Mouse (Mus musculus) ovary, adult 18-20 months (tissue): ENCODE results near the gene 1700024G13Rik.
"Not testable (repeated sequence)": the region's sequence is repeated elsewhere in the genome, so short reads cannot be mapped to it uniquely, and the experiment has no call there.

Source experiments
- DNase-seq: peaks from one replicate; pipeline ENCODE4 v3.0.0; 2022; ENCODE audit warnings: low spot score, mixed read lengths

Gene 1700024G13Rik

DNA sequence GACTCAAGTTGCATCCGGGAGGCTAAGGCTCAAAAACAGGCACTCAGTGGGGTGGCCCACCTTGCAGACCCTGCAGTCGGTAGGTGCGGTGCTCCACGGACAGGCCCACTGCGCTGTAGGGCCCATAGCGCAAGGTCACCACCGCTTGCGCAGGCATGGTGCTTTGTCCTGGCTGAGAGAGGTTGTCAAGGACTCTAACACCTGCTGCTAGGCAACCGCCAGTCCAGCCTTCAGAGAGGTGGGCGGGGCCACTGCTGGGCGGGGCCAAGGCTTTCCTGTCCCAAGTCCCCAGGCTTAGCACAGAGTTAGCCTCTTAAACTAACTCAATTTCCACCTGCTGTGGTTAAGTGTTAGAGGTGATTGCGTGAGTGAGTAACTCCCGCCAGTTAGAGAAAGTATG, at the start of gene 1700024G13Rik:
Gene 1700024G13Rik, minus strand, starts transcription at position 196 of the 400 bp plus-strand sequence.
- peak; percentile 45 for DNase-seq

DNA sequence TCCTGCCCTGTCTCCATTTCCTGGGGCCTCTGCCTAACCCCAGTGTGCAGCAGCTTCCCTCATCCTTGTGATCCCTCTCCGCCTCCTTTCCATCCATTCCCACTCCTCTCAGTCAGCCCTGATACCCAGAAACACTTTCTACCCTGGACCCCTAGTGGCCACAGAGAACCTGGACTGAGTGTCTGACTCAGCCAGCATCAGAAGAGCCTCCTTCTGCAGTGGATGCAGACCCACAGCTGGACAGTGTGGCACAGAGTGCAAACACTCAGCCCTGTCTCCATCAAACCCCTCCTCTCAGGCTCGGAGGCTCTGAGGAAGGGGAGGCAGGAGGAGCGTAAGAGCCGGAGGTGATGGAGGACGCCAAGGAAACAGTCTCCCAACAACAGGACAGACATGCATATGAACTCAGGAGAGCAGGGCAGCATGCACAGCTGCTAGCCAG, 49.2 kb upstream of the 1700024G13Rik start:
- no peak for DNase-seq

DNA sequence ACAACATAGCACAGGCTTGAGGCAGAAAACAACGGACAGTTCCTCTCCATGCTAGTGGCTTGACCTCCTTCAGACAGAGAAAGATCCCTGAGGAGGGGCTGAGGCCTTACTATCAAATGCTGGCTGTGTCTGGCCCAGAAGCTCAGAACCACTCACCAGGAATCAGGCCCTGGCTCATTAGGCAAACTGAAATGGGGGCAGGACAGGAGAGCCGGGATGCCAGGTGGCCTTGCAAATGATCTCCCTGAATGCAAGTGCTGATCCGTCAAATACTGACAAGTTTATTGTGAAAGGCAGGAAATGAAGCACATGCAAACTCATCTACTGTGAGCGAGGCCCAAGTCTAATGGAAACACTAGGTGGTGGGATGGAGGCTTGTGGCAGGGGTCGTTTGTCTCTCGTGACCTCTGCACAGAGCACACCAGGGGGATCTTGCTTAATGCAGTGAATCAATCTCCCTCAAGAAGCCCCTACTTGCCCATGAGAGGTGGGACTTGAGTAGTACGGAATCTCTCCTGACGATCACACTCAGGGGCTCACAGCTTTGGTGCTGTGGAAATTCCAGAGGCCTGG, 40.9 kb upstream of the 1700024G13Rik start:
- no peak for DNase-seq

DNA sequence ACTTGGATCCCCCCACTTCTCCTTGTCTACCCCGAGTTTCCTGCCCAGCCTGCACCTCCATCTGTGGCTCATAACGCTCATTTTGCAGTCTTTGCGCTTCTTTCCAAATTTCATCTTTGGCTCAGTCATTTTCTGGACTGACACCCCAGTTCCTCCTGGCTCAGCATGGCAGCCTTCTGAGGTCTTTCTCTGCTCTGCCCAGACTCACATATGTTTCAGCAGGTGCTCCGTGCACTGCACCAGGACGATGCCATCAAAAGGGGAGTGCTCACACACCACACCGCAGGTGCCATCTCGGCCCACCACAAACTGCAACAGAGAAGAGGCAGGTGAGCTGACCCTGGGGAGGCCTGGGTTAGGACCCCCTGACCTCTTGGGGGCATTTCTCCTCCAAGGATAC, 35.8 kb upstream of the 1700024G13Rik start:
- DNase-seq: no peak

DNA sequence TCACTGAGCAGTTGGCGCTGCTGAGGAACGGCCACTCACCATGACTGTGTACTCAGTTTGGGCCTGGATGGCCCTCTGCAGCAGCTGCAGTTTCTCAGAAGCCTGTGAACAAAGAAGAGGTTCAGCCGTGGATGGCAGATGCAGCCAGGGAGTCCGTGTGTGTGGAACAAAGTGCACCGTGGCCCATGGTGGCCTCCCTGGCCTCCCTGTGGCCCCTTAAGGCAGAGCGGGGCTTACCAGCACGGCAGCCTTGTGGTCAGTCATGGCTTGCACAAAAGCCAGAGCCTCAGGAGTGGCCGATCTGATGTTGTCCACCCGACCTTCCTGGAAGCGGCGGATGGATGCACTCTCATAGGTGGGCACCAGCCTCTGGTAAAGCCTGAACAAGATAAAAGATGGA, 30.6 kb upstream of the 1700024G13Rik start:
- DNase-seq: no peak

DNA sequence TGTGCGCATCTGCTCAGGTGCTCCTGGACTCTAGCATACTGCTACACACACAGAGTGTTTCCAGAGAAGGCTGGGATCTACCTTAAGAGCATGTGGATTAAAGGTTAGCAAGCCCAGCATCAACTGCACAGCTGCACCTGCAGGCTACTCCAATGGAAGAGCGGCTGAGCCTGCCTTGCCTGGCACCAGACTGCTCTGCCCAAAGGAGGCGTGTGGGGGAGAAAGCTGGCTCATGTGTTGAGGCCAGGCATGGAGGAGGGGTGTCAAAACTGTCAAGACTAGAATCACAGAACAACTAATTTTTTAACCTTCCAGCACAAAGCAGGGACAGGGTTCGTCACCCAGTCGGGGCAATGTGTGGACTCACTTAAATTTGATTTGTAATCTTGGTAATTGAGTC, 23.9 kb upstream of the 1700024G13Rik start:
- DNase-seq: no peak

DNA sequence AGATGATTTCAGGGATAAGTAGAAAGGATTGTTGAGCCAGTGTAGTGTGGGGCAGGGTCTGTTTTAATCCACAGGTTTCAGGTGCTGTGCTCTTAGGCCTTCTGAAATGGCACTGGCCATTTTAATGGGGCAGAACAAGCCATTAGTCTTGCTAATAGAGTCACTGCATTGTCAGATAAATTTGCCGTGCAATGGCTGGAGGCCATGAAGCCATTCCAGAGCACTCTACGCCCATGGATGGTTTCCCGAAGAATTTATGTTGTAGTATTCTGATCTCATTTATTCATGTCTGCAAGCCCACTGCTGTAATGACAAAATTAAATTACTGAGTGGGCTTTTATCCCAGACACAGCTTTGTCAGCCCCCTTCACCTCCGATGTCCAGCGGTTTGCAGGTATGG, 21.9 kb upstream of the 1700024G13Rik start:
- DNase-seq: no peak

DNA sequence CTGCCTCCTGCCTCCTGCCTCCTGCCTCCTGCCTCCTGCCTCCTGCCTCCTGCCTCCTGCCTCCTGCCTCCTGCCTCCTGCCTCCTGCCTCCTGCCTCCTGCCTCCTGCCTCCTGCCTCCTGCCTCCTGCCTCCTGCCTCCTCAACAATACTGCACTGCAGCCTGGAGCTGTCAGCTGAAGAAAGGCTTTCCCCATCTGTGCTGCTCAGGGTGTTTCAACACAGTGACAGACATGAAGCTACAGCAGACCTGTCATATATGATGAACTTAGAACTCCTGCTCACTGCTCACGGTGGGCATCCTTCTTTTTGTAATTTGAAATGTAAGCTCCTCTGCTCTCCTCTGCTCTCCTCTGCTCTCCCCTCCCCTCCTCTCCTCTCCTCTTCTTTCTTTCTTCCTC, 17.2 kb upstream of the 1700024G13Rik start:
- DNase-seq: not testable (repeated sequence)

DNA sequence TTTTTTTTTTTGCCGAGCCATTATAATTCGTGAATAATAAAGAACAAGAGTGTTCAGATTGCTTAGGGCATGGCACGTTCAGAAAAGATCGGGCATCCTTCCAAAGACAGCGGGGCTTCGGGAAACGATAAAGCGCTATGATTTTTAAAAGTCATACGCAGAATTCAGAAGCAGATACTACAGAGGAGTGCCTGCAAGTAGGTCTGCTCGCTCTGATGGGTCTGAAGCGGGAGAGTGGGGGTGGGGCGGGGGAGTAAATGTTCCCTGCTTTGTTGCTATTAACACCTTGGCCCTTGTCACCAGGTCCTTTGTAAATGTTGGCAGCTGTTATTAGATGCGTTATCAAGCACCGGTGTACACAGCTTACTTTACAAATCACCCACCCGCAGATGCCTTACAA, 6.6 kb downstream of the 1700024G13Rik start:
- no peak for DNase-seq

DNA sequence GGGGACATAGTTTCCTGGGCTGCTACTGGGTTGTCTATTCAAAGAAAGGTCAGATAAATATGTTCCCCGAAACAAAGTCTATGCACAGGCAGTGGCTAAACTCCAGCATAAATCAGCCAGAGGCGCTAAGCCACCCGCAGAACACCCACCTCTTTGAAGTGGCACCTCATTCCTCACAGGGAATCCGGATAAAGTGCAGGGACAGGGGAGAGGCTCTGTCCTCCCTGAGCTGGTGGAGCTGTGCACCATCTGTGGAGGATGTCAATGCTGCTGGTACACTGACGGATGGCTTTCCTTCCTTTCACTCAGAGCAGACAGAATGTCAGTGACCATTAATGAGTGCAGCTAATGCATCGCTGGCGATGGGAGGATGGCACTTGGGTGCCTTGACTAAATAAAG, 7.1 kb downstream of the 1700024G13Rik start:
- DNase-seq: no peak

DNA sequence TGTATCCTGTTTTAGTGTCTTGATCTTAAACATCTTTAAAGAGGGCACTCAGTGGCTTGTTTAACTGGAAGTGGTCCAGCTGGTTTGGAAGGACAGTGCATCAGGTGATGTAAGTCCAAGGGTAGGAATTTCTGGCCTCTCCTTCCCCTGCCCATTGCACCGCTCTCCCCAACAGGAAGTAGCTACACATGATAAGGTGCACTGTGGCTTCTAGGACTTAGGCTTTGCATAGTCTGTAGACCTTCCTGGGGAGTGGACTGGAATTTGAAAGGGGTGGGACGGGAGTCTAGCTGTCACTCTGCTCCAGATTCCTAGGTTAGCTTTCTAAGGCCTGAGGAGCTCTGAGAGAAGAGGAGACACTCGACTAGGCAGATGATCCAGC, 8.1 kb downstream of the 1700024G13Rik start:
- no peak for DNase-seq

DNA sequence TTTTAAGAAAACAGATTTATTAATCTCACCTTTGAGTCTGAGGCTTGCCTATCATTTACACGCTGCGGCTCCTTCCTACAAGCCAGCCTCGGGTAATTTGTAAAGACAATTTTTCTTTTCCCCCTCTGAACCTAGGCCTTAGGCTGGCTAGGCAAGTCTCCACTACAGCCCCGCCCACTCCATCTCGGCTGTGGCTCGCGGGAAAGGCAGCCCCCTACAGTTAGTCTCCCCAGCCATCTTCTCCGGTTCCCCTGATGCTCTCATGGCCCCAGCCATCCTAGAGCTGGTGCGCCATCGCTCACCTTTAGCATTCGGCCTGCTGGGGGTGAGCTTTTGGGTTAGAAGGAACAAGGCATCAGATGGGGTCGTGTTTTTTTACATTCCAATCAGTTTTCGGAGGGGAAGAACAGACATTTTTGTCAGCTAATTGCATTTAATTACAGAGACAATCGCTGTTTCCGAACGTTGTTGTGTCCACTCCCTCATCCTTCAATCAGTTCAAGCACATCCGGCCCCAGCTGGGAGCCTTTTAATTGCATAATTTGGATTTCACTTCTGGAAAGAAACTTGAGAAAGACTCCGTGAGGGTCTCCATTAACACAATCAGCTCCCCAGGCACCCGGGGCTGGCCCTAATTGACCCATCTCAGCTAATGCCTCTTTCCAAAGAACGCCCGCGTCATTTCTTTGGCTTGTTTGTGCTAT, 8.6 kb downstream of the 1700024G13Rik start:
- DNase-seq: no peak

DNA sequence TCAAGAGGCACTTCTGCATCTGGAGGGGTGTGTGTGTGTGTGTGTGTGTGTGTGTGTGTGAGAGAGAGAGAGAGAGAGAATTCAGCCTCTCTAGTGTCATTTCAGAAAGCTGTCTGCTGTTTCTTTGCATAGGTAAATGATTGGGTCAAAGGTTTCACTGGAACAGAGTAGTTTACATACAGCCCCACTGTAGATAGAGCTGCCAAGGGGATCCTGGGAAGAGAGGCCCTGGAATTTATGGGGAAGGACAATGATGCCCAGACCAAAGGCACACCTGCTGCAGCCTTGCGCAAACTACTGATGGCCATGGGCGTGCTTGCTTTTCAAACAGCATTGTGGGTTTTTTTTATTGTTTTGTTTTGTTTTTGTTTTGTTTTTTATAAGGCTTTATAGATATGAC, 15.7 kb downstream of the 1700024G13Rik start:
- DNase-seq: no peak

DNA sequence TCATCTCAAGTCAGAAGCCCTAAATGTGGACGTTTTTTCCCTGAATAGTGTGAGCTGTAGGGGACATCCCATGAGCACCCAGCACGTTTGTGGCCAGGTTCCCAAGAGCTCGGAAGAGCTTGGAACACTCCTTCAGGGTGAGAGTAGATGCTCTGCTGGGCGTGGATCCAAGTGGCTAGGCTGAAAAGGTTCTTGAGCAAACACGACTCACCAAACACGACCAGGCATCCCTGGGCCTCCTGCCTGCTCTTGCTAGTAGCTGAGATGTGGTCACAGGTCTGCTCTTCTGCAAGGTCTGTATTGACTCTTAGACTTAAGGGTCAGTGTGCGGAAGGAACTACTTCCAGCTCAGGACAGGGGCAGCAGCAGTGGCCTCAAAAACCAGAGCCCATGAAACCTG, 18.4 kb downstream of the 1700024G13Rik start:
- no peak for DNase-seq

DNA sequence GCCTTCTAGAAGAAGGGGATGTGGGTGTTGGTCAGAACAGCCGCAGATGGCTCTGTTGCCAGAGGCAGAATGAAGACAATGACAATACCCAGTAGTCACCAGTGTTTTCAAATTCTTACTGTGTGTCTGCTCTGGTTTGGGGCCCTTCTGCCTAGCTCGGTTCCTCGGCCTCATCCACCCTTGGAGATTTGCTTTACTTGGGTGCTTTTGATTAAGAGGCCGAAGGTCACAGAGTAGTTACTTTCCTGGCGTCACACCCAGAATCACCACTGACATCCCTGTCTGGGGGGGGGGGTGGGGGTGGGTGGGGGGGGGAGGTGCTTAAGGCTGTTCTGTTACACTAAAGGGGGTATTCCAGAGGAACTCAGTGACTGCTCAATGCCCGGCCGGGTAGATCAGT, 23.8 kb downstream of the 1700024G13Rik start:
- DNase-seq: no peak

DNA sequence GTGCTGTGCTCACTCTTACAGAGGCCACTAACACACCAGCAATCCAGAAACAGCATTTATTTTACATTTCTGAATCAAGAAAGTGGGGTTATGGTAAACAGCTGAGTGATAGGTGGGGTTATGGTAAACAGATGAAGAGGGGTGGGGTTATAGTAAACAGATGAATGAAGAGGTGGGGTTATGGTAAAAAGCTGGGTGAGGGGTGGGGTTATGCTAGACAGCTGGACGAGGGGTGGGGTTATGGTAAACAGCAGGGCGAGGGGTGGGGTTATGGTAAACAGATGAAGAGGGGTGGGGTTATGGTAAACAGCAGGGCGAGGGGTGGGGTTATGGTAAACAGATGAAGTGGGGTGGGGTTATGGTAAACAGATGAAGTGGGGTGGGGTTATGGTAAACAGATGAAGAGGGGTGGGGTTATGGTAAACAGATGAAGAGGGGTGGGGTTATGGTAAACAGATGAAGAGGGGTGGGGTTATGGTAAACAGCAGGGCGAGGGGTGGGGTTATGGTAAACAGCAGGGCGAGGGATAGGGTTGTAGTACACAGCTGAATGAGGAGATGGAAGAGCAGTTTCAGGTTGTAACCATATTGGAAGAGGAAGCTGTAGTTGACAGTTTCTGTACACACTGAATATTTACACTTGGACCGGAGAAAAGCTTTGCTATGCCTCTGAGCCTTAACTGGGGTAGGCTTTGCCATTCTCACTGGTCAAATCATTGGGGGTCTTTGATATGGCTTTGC, 36.8 kb downstream of the 1700024G13Rik start:
- DNase-seq: not testable (repeated sequence)

DNA sequence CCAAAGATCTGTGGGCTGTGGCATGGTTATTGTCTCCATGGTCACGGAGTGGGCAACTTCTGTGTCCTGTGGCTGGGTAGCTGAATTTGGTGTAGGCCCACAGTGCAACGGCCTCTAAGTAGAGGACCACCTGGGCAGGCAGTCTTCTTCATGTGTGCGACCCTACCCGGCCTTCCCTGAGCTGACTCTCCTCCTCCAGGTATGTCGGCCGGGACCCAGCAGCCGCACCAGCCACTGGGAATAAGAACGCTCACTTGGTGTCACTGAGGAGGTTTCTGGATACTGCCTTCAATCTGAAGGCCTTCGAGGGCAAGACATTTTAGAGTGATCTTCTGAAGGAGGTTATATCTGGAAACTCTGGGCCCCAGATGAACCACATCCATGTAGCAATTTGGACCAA, 40.9 kb downstream of the 1700024G13Rik start:
- DNase-seq: no peak

DNA sequence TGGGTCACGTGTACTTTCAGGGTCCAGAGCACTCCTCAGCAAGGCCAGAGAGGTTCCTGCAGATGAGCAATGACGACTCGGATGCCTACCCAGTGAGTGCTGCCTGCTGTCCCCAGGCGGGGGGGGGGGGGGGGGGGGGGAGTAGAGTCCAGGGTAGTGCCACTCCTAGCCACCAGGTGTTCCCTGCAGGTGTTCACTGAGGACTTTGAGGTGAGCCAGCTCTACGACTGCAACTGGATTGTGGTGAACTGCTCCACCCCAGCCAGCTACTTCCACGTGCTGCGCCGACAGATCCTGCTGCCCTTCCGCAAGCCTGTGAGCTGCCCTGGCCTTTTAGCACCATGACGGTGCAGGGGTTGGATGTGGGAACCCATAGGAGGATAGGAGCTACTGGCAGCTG, 43.5 kb downstream of the 1700024G13Rik start:
- DNase-seq: no peak

DNA sequence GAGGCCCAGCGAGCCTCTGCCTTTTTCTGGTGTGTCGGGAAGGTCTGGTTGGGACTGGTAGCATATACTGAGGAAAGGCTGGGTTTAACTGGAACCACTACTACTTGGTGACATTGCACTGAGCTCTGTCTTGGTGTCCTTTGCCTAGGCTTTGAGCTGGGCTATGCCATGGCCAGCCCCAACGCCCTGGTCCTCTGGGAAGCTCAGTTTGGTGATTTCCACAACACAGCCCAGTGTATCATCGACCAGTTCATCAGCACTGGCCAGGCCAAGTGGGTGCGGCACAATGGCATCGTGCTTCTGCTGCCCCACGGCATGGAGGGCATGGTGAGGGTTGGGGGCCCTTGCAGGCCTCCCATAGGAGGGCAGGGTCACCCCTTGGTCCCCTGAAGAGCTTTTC, 44.0 kb downstream of the 1700024G13Rik start:
- no peak for DNase-seq

DNA sequence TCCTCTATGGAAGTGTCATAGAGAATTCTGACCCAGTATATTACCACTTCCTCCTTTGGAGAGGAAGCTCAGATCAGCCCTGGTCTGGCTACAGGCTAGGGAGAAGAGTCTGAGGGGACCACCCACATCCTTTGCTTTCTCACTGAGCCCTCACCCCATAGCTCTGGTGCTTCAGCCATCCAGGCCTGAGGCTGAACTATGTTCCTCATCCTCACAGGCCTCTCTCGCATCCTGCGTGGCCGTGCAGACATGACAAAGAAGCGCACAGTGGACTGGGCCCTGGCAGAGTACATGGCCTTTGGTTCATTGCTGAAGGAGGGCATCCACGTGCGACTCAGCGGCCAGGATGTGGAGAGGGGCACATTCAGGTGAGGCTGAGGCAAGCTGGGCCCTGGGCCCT, 46.4 kb downstream of the 1700024G13Rik start:
- DNase-seq: no peak

DNA sequence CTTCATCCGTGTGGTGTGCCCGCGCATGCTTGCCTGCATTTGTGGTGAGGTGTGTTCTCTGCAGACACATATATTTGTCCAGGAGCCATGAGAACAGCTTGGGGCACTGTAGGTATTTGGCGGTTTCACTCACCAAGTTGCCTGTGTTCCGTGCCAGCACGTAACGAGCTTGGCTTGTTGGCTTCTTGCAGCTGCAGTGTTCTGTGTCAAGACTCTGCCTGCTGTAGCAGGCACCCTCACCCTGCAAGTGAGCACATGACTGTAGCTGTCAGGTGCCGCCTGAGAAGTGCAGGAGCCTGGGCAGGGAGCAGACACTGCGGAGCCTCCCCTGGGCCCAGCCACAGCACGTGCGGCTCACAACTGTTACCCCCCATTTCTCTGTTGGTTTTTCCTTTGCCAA, 51.6 kb downstream of the 1700024G13Rik start:
- DNase-seq: no peak

DNA sequence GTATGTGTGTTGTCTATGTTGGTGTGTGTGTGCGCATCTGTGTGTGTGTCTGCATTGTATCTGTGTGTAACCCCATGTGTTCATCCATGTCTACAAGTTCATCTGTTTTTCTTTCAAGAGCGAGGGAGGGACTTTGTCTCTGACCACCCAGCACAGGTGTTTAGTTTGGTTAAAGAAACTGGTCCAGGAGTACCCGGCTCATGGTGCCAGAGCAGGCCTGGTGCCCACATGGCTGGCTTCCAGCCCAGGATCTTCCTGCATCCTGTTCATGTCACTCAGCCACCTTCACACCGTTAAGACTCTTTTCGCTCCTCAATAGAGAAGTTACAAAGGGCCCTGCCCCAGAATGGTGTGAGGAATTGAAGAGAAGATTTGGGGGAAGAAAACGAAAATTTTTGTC, 52.2 kb downstream of the 1700024G13Rik start:
- DNase-seq: no peak
